Mouse (Mus musculus) ES-E14 (cell line): ENCODE measurements around the gene Stum.

Source experiments
- HCFC1 ChIP-seq: IDR thresholded peaks from 2 replicates; pipeline ENCODE4 v1.6.1; 2012; ENCODE audit warnings: low read length, inconsistent platforms, borderline replicate concordance; ENCODE audit not compliant: insufficient read depth
- ZC3H11A ChIP-seq: IDR thresholded peaks from 2 replicates; pipeline ENCODE4 v1.6.1; 2012; ENCODE audit warnings: low read depth, mild to moderate bottlenecking, inconsistent platforms, low read length, borderline replicate concordance
- ZNF384 ChIP-seq: IDR thresholded peaks from 2 replicates; pipeline ENCODE4 v1.6.1; 2012; ENCODE audit warnings: low read depth, low read length, inconsistent platforms

DNA sequence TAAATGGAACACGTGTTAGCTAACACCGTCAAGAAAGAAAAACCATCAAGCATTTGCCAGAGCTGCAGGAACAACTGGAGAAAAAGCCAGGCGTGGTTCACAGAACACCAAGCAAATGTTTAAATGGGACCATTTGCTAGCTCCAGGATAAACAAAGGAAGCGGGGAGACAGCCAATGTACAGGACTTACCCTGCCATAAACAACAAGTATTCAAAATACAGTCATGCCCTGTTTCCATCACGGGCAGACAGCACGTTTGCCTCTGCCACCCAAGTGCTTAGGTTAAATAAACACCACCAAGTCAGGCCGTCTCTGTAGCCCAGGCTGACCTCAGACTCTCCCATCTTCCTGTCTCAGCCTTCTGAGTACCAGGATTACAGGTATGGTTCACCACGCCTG lies 35.1 kb upstream of the Stum start:
- TF ChIP-seq ZC3H11A (no peak), ZNF384 (no peak), HCFC1 (no peak)
